Mouse (Mus musculus): ENCODE data around the gene Ppp1r13b.
A peak's percentile ranks its signal among the peaks of the same experiment; 100 is the strongest.

DNA sequence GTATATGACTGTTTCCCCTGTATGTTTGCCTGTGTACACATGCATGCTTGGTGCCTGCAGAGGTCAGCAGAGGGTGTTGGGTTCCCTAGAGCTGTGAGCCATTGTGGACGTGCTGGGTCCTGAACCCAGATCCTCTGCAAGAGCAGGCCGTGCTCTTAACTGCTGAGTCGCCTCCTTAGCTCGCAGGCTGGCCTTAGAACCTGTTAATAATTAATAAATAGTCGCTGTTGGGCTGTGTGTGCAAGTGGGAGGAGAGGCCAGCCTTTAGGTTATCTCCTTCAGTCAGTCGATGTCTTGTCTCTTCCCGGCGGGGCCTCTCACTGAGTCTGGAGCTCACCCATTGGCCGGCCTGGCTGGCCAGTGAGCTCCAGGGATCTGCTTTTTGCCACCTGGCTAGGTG, 90.9 kb downstream of the Ppp1r13b start:
- TF ChIP-seq CHD2 (IDR thresholded peaks at IDR 0.05; ENCODE audit: low read length) (no peak), ZKSCAN1 (IDR thresholded peaks at IDR 0.05; ENCODE audit: borderline replicate concordance, low read depth, low read length) (no peak), POLR2A (IDR thresholded peaks at IDR 0.05; ENCODE audit: low read depth, low read length) (no peak), SMC3 (IDR thresholded peaks at IDR 0.05; ENCODE audit: low read depth, low read length) (peak; percentile 3; the same call in 1 of the 2 replicates), CTCF (conservative IDR thresholded peaks at IDR 0.05 in 1 of 2, IDR thresholded peaks at IDR 0.05 in 1 of 2; ENCODE audit: low read depth in 2 of 2, low read length in 2 of 2) (no peak), USF1 (IDR thresholded peaks at IDR 0.05; ENCODE audit: low read depth, low read length) (no peak), BHLHE40 (IDR thresholded peaks at IDR 0.05; ENCODE audit: low read depth, low read length) (no peak), UBTF (IDR thresholded peaks at IDR 0.05; ENCODE audit: low read depth, low read length) (no peak), TCF12 (IDR thresholded peaks at IDR 0.05; ENCODE audit: low read depth, low read length) (no peak), ZMIZ1 (IDR thresholded peaks at IDR 0.05; ENCODE audit: low read depth, low read length) (no peak), RCOR1 (conservative IDR thresholded peaks at IDR 0.05; ENCODE audit: low read depth, low read length) (no peak), GABPA (IDR thresholded peaks at IDR 0.05; ENCODE audit: insufficient replicate concordance, low read depth, low read length) (no peak), EP300 (IDR thresholded peaks at IDR 0.05; ENCODE audit: low read length) (no peak)

All from CH12.LX (cell line).